Mouse (Mus musculus) retina, embryonic 14.5 days (tissue): ENCODE results near the gene Oard1.
A peak's percentile ranks its signal among the peaks of the same experiment; 100 is the strongest.

Experiments
- DNase-seq: peaks from one replicate; pipeline ENCODE4 v3.0.0-alpha.2; 2015; ENCODE audit warnings: low spot score

Gene Oard1

GRCm38 (mm10) chr17:48409380-48410298, at the start of gene Oard1, which contains the start of gene Nfya:
Oard1 (plus strand) TSS chr17:48410014.
Nfya (minus strand) TSS chr17:48409906.
- DNase-seq: peak; percentile 100

GRCm38 (mm10) chr17:48360462-48360861, 49.4 kb upstream of the Oard1 start:
- DNase-seq: no peak

- no peak for DNase-seq
Measured at GRCm38 (mm10) chr17:48362346-48362745, 47.5 kb upstream of the Oard1 start.

GRCm38 (mm10) chr17:48362966-48363365, 46.8 kb upstream of the Oard1 start:
- DNase-seq: no peak

GRCm38 (mm10) chr17:48363421-48363965, 46.3 kb upstream of the Oard1 start:
- no peak for DNase-seq

- no peak for DNase-seq
Measured at GRCm38 (mm10) chr17:48365511-48366155, 44.2 kb upstream of the Oard1 start.

- no peak for DNase-seq
Measured at GRCm38 (mm10) chr17:48366806-48367205, 43.0 kb upstream of the Oard1 start.

GRCm38 (mm10) chr17:48371621-48372020, 38.2 kb upstream of the Oard1 start:
- DNase-seq: no peak

GRCm38 (mm10) chr17:48372987-48373386, 36.8 kb upstream of the Oard1 start:
- no peak for DNase-seq

GRCm38 (mm10) chr17:48376102-48376501, 33.7 kb upstream of the Oard1 start:
- DNase-seq: no peak

GRCm38 (mm10) chr17:48379050-48379449, 30.8 kb upstream of the Oard1 start:
- no peak for DNase-seq

- DNase-seq: no peak
Measured at GRCm38 (mm10) chr17:48385786-48386461, 23.9 kb upstream of the Oard1 start.

- DNase-seq: no peak
Measured at GRCm38 (mm10) chr17:48388666-48389065, 21.1 kb upstream of the Oard1 start.

GRCm38 (mm10) chr17:48389442-48389841, 20.4 kb upstream of the Oard1 start:
- DNase-seq: no peak

GRCm38 (mm10) chr17:48391446-48391845, 18.4 kb upstream of the Oard1 start:
- no peak for DNase-seq

GRCm38 (mm10) chr17:48392616-48393015, 17.2 kb upstream of the Oard1 start:
- no peak for DNase-seq

- no peak for DNase-seq
Measured at GRCm38 (mm10) chr17:48401710-48402109, 8.1 kb upstream of the Oard1 start.

- no peak for DNase-seq
Measured at GRCm38 (mm10) chr17:48402751-48403150, 7.1 kb upstream of the Oard1 start.

- no peak for DNase-seq
Measured at GRCm38 (mm10) chr17:48403848-48404247, 6.0 kb upstream of the Oard1 start.

GRCm38 (mm10) chr17:48404706-48405105, 5.1 kb upstream of the Oard1 start:
- no peak for DNase-seq

- DNase-seq: no peak
Measured at GRCm38 (mm10) chr17:48407154-48407553, 2.7 kb upstream of the Oard1 start.

- DNase-seq: no peak
Measured at GRCm38 (mm10) chr17:48407910-48408525, 1.8 kb upstream of the Oard1 start.
